Mouse (Mus musculus): ENCODE measurements around the gene Ppargc1a. TPM values are rescaled to one million over a fixed set of nuclear protein-coding genes. Genes with fewer than 3 reads are reported as not detected.

Ppargc1a gene
- total and polyA plus RNA-seq, 3 experiments, result not detected

GRCm38 (mm10) chr5:51433905-51434304 lies 133.6 kb downstream of the Ppargc1a start:
- in situ Hi-C loops (cut with MboI; ENCODE audit: low pct_ligation_motif_present, low pct_unique_long_range_greater_than_20kb, low sequenced_read_pairs), result no loop called here
- H3K27ac ChIP-seq (ENCODE audit: insufficient read depth, low read depth), result no peak overlapping the region
- TF ChIP-seq JUND (conservative IDR thresholded peaks at IDR 0.05; ENCODE audit: low read depth, low read length), result no peak
- no peak for TF ChIP-seq NELFE (IDR thresholded peaks at IDR 0.05; ENCODE audit: low read depth, low read length)
- TF ChIP-seq E2F4 (IDR thresholded peaks at IDR 0.05; ENCODE audit: insufficient replicate concordance, low read depth, low read length), result no peak
- TF ChIP-seq BHLHE40 (IDR thresholded peaks at IDR 0.05; ENCODE audit: low read depth, low read length), result no peak
- DNase-seq (ENCODE audit: extremely low read depth), result no peak
- no peak overlapping the region for H3K4me3 ChIP-seq (replicated peaks in 1 of 3; ENCODE audit: low read depth in 2 of 3, low read length in 2 of 3, poor library complexity in 1 of 3)
- H3K27me3 ChIP-seq (replicated peaks), result no peaks in the 10 kb centered on the region
- H3K36me3 ChIP-seq (replicated peaks in 1 of 2; ENCODE audit: control insufficient read depth in 1 of 2, insufficient read depth in 1 of 2, low read length in 1 of 2), result no peaks in the 10 kb centered on the region
- H3K4me2 ChIP-seq (ENCODE audit: insufficient read depth, low read depth, poor library complexity, severe bottlenecking), result no peak overlapping the region
- no peak overlapping the region for H3K9ac ChIP-seq (ENCODE audit: insufficient read depth, low read depth)
- no peaks in the 10 kb centered on the region for H3K79me2 ChIP-seq (replicated peaks; ENCODE audit: control insufficient read depth, extremely low read depth, insufficient read depth, poor library complexity, severe bottlenecking)
- H3K9me3 ChIP-seq (replicated peaks; ENCODE audit: low read length), result peaks cover 20% of the 10 kb centered on the region
- dilution Hi-C loops (cut with MboI; ENCODE audit: extremely low pct_ligation_motif_present, extremely low pct_unique_long_range_greater_than_20kb, low sequenced_read_pairs), result no loop called here
- H3K4me1 ChIP-seq (ENCODE audit: control insufficient read depth in 1 of 2, insufficient read depth in 2 of 2), result no peaks in the 10 kb centered on the region

GRCm38 (mm10) chr5:51432532-51432931 lies 135.0 kb downstream of the Ppargc1a start:
- H3K4me3 ChIP-seq (replicated peaks in 1 of 3; ENCODE audit: low read depth in 2 of 3, low read length in 2 of 3, poor library complexity in 1 of 3), result no peak overlapping the region
- H3K9me3 ChIP-seq (replicated peaks; ENCODE audit: low read length), result peaks cover 18% of the 10 kb centered on the region
- TF ChIP-seq TCF12 (IDR thresholded peaks at IDR 0.05; ENCODE audit: low read depth, low read length) (no peak), NELFE (IDR thresholded peaks at IDR 0.05; ENCODE audit: low read depth, low read length) (no peak), JUN (IDR thresholded peaks at IDR 0.05; ENCODE audit: insufficient read depth, low read depth, low read length) (no peak), CTCF (conservative IDR thresholded peaks at IDR 0.05 in 1 of 2, IDR thresholded peaks at IDR 0.05 in 1 of 2; ENCODE audit: low read depth in 2 of 2, low read length in 2 of 2) (no peak), RCOR1 (conservative IDR thresholded peaks at IDR 0.05; ENCODE audit: low read depth, low read length) (no peak), ZNF384 (IDR thresholded peaks at IDR 0.05; ENCODE audit: low read depth, low read length) (no peak), UBTF (IDR thresholded peaks at IDR 0.05; ENCODE audit: low read depth, low read length) (no peak), USF1 (IDR thresholded peaks at IDR 0.05; ENCODE audit: low read depth, low read length) (no peak), HCFC1 (IDR thresholded peaks at IDR 0.05; ENCODE audit: low read depth, low read length) (no peak), CHD2 (IDR thresholded peaks at IDR 0.05; ENCODE audit: low read length) (no peak), USF2 (conservative IDR thresholded peaks at IDR 0.05; ENCODE audit: low read depth, low read length) (no peak), ZC3H11A (IDR thresholded peaks at IDR 0.05; ENCODE audit: low read depth, low read length) (no peak), ZMIZ1 (IDR thresholded peaks at IDR 0.05; ENCODE audit: low read depth, low read length) (no peak)
- no peaks in the 10 kb centered on the region for H3K27me3 ChIP-seq (replicated peaks)
- no peak for DNase-seq (ENCODE audit: extremely low read depth)
- dilution Hi-C loops (cut with MboI; ENCODE audit: extremely low pct_ligation_motif_present, extremely low pct_unique_long_range_greater_than_20kb, low sequenced_read_pairs), result no loop called here
- in situ Hi-C loops (cut with MboI; ENCODE audit: low pct_ligation_motif_present, low pct_unique_long_range_greater_than_20kb, low sequenced_read_pairs), result no loop called here
- no peaks in the 10 kb centered on the region for H3K4me1 ChIP-seq (ENCODE audit: control insufficient read depth in 1 of 2, insufficient read depth in 2 of 2)
- no peak overlapping the region for H3K27ac ChIP-seq (ENCODE audit: insufficient read depth, low read depth)
- H3K4me2 ChIP-seq (ENCODE audit: insufficient read depth, low read depth, poor library complexity, severe bottlenecking), result no peak overlapping the region
- H3K79me2 ChIP-seq (replicated peaks; ENCODE audit: control insufficient read depth, extremely low read depth, insufficient read depth, poor library complexity, severe bottlenecking), result no peaks in the 10 kb centered on the region
- no peak overlapping the region for H3K9ac ChIP-seq (ENCODE audit: insufficient read depth, low read depth)
- no peaks in the 10 kb centered on the region for H3K36me3 ChIP-seq (replicated peaks in 1 of 2; ENCODE audit: control insufficient read depth in 1 of 2, insufficient read depth in 1 of 2, low read length in 1 of 2)

All from CH12.LX (cell line).